Mouse (Mus musculus) thymus, adult 2 months (tissue): Measurements from ENCODE around the gene 1700013F07Rik.

Experiments used
- CTCF ChIP-seq: fragments of 200-500 bp; IDR thresholded peaks from 2 replicates; pipeline ENCODE4 v1.5.1; 2012; ENCODE audit warnings: mild to moderate bottlenecking, control low read depth, low read length, moderate library complexity, borderline replicate concordance; ENCODE audit not compliant: control insufficient read depth, poor library complexity, insufficient read depth; ENCODE audit errors: extremely low read depth
- POLR2A ChIP-seq: fragments of 200-500 bp; IDR thresholded peaks from 2 replicates; pipeline ENCODE4 v1.6.1; 2012; ENCODE audit warnings: mild to moderate bottlenecking, low read length, control low read depth, moderate library complexity; ENCODE audit not compliant: control insufficient read depth, poor library complexity, insufficient read depth; ENCODE audit errors: extremely low read depth

DNA sequence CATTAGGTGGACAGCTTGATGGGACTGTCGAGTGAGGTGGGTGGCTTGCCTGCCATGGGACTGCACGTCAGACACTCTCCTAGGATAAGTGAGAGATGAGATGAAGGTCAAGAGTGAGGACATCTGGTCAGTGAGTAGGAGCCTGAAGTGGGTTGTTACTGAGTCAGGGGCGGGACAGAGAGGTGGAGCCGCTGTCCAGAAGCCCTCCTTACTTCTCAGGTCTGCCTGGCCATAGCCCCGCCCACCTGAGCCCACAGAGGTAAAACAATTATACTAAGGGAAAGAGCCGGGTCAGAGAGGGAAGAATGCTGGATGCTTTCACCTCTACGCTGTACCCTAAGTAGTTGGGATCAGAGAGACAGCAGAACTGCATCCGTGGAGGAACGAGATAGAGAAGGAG is 36.3 kb upstream of the 1700013F07Rik start:
- TF ChIP-seq POLR2A, result no peak
- no peak for TF ChIP-seq CTCF
